Mouse (Mus musculus) retina, postnatal 1 day (tissue): ENCODE results near the gene Furin.
"Not testable (repeated sequence)": the region's sequence is repeated elsewhere in the genome, so short reads cannot be mapped to it uniquely, and the experiment has no call there.

ENCODE experiments used
- DNase-seq: peaks from one replicate; pipeline ENCODE4 v3.0.0-alpha.2; 2012

The Furin gene

DNA sequence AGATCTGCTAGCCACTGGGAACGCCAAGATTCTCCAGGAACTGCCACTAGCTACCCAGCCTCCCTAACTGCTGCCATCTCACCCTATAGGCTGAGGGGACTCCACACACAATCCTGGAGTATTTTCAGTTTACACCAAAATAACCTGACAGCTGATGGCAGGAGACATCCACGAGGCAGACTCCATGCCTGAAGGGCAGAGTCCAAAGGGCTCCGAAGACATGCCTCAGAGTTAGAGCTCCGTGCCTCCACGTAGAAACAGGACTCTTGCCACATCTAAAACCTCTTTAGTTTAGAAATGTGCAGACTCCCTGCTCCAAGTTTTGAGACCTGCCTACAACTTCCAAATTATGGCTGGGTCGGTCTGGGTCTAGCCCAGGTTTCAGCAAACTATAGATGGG, 4.7 kb downstream of the Furin start:
- DNase-seq, result no peak

- no peak for DNase-seq
Observed at GRCm38 (mm10) chr7:80400099-80400498, 5.1 kb downstream of the Furin start.

DNA sequence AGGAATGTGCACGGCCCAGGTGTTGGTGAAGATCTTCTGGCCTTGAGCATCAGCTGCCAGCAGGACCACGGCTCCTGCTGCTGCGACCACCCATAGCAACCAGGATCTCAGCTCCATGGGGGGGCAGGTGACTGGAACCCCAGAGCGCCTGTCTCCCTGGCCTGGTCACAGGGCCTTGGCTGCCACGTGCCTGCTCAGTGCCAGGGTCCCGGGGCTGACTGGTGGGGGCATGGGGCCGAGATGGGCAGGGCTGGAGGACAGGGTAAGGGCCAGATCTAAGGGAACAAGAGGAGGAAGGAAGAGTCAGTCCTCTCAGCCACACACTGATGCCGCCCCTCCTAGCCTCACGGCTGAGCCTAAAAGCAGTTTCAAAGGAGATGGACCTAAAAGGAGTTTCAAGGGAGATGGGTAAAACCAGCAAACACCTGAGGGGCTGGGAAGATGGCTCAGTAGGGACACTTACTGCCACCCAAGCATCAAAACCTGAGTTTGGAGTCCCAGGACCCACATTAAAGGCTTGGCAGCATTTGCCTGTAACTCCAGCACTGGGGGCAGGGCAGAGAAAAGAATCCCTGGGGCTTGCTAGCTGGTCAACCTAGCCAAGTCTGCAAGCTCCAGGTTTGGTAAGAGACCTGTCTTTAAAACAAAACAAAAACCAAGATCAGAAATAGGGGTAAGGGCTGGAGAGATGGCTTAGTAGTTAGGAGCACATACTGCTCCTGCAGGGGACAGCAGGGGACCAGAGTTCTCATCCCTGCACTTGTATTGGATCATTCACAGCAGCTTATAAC, 6.4 kb downstream of the Furin start:
- DNase-seq, result no peak

DNA sequence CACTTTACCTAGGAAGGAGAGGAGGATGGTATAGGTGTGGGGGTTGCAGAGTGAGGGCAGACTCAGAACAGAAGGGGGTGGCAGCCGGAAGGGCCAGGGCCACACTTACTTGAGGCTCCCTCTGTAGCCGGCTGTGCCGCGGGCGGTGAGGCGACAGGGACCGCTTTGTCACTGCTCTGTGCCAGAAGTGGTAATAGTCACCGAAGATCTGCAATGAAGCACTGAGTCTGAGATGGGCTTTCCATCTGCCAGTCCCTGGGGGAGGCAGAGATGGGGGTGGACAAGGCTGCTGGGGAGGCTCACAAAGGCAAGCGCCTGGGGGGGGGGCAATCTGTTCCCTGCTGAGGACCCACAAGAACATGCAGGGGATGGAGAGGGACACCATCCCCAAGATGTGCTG, 7.2 kb downstream of the Furin start:
- DNase-seq, result no peak

DNA sequence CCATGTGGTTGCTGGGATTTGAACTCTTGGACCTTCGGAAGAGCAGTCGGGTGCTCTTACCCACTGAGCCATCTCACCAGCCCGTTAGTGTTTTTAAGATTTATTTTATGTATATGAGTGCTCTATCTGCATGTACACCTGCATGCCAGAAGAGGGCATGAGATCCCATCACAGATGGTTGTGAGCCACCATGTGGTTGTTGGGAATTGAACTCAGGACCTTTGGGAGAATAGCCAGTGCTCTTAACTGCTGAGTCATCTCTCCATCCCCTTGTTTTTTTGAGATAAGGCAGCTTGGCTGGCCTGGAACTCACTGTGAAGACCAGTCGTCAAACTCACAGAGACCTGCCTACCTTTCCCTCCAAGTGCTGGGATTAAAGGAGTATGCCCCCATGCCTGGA, 8.8 kb downstream of the Furin start:
- not testable (repeated sequence) for DNase-seq

DNA sequence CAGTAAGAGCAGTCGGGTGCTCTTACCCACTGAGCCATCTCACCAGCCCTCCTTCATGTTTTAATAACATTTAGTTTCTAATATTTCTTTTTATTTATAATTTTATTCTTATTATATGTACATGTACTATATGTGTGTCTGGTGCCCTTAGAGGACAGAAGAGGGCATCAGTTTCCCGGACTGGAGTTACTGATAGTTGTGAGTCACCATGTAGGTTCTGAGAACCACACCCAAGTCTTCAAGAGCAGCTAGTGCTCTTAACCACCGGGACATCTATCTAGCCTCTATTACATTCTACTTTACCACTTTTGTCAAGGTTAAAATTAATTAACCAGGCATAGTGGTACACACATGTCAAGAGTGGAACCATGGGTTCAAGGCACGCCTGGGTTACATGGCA, 10.6 kb downstream of the Furin start:
- DNase-seq, result no peak

DNA sequence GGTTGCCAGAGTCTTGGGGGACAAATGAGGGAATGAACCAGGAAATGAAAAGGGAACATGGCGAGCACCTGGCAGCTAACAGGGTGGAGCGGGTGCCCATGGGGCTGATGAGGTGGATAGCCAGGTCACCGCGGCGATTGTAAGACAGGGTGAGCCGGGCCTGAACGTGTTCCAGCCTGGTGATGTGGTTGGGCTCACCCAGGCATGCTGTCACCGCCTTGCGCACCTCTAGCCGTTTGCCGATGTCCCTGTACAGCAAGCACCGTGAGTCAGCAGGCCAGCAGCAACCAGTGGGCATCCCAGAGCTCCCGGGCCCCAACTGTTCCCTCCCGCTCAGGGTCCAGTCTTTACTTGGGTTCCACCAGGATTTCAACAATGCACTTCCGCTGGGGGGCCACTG, 13.1 kb downstream of the Furin start:
- no peak for DNase-seq

GRCm38 (mm10) chr7:80387633-80388543, 17.3 kb downstream of the Furin start, which contains the start of gene Fes:
Fes (minus strand) TSS chr7:80387946.
- DNase-seq, result peak; percentile 46

- DNase-seq, result no peak
Observed at GRCm38 (mm10) chr7:80387033-80387632, 18.1 kb downstream of the Furin start.

DNA sequence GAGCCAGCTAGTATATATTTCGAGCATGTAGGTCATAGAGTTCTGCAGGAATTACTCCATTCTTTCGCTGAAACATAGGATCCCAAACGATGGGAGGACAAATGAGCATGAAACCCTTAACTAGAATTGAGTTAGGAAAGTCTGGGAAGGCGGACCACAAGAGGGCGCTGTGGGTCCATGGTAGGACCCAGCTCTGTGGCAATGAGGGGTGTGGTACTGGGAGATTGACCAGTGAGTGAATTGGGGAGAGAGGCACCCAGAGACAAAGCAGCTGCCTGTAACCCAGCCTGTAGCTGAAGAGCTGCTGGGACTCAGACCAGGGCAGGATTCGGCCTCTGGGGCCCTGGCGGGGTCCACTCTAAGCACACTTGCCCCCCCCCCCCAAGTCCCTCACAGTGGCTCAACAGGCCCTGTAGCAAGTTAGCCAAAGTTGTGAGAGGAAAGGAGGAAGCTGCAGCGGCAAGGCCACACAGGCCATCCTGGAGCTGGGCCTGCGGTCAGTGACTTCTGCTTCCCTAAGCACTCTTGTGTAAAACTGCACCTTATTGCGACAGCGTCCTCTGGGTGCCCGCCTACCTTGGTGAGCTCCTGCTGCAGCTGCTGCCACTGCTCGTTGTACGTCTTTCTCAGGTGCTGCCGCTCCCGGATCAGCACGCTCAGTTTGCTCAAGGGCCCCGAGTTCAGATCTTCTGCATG, 18.9 kb downstream of the Furin start:
- DNase-seq, result peak; percentile 91

DNA sequence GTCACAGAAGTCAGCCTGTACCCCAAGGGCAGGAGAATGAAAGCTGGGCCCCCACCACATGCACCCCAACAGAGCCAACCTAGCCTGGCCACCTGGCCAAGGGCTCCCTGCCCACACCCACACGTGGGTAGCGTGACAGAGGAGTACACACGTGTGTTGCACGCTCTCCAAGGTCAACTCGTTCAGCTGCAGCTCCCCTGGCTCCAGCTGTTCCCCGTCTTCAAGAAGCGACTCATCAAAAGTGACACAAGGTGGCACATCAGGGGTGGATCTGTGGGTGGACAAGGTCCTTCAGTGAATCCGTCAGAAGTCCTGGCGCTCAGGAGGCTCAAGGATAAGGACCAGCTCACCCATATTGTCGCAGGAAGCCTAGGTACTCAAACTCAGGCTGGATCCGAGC, 22.3 kb downstream of the Furin start:
- no peak for DNase-seq

- DNase-seq, result peak; percentile 65
Observed at GRCm38 (mm10) chr7:80379531-80379930, 25.7 kb downstream of the Furin start.

GRCm38 (mm10) chr7:80377471-80377870, 27.8 kb downstream of the Furin start:
- peak; percentile 77 for DNase-seq

- DNase-seq, result peak; percentile 46
Observed at GRCm38 (mm10) chr7:80376192-80376591, 29.0 kb downstream of the Furin start.

- DNase-seq, result no peak
Observed at GRCm38 (mm10) chr7:80375376-80376039, 29.7 kb downstream of the Furin start.

DNA sequence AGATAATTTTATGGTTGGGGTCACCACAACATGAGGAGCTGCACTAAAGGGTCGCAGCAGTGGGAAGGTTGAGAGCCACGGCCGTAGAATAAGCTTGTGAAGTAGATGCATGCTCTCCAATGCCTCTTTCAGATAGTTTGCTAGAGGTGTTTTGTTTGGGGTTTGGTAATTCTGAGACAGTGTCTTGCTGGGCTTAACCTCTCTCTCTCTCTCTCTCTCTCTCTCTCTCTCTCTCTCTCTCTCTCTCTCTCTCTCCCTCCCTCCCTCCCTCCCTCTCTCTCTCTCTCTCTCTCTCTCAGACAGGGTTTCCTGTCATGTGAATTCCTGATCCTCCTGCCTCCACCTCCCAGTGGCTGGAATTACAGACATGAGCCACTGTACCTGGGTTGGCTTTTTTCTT, 30.5 kb downstream of the Furin start:
- no peak for DNase-seq

DNA sequence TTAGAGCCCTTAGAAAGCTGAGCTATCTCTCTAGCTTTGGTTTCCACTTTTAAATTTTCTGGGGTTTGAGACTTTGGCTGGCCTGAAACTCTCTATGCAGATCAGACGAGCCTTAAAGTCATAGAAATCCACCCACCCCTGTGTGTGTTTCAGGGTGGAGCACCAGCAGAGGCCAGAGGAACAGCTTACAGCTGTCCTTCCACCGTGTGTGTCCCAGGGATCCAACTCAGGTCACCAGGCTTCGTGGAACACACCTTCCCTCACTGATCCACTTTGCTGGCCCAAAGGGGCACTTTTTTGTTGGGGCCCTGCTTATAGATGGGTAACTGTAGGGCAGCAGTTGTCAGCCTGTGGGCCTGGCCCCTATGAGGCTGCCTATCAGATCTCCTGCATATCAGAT, 31.0 kb downstream of the Furin start:
- no peak for DNase-seq

- DNase-seq, result no peak
Observed at GRCm38 (mm10) chr7:80373850-80374249, 31.4 kb downstream of the Furin start.

GRCm38 (mm10) chr7:80373352-80373751, 31.9 kb downstream of the Furin start:
- no peak for DNase-seq

DNA sequence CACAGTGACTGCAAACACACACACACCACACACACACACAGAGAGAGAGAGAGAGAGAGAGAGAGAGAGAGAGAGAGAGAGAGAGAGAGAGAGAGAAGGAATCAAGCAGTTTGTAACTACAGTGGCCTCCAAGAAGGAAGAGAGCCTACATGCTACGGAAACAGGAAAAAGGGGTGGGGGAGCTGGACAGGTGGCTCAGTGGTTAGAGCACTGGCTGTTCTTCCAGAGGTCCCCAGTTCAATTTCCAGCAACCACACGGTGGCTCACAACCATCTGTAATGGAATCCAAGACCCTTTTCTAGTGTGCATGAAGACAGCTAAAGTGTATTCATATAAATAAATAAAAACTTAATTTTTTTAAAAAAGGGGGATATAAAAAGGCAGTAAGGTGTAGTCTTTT, 32.6 kb downstream of the Furin start:
- DNase-seq, result no peak

- peak; percentile 55 for DNase-seq
Observed at GRCm38 (mm10) chr7:80372166-80372565, 33.1 kb downstream of the Furin start.

GRCm38 (mm10) chr7:80371041-80371751, 34.0 kb downstream of the Furin start, which contains the start of gene Man2a2:
Man2a2 (minus strand) TSS chr7:80371375.
- DNase-seq, result peak; percentile 89
